Mouse (Mus musculus): ENCODE measurements around the gene Zbtb24. TPM values are rescaled to one million over a fixed set of nuclear protein-coding genes. Genes with fewer than 3 reads are reported as not detected.

The Zbtb24 gene
- polyA plus RNA-seq, 1 experiment = 14.9 TPM

DNA sequence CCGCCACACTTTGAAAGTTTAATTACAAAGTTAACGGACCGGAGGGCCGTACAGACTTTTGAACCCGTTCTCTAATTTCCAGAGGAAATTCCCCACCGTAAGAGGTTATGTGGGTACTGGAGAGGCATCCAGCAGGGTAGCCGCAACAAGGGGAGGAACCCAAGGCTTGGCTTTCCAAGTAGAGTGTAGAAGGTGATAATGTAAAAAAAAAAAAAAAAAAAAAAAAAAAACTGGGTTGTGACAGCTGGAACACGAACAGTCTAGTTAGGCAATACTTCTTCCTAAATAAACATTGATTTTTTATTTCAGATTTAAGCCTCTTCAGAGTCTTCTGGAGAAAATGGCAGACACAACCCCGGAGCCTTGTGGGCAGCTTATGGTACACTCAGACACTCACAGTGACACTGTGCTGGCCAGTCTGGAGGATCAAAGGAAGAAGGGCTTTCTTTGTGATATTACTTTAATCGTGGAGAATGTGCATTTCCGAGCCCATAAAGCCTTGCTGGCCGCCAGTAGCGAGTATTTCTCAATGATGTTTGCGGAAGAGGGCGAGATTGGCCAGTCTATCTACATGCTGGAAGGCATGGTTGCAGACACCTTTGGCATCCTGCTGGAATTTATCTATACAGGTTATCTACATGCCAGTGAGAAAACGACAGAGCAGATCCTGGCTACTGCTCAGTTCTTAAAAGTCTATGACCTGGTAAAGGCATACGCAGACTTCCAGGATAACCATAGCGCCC, 768 bp downstream of the Zbtb24 start:
- 46% methylated on average over 18 of the region's 18 CpGs for WGBS
- Histone ChIP-seq H3K4me1 (ENCODE audit: control insufficient read depth, insufficient read depth, low read length) (peaks cover 10% of the 10 kb centered on the region), H3K27ac (ENCODE audit: insufficient read depth, low read depth, low read length) (peak overlapping the region; percentile 52), H3K36me3 (ENCODE audit: control insufficient read depth, insufficient read depth, low read length) (peaks cover 2% of the 10 kb centered on the region; the same call in 1 of the 2 replicates), H3K27me3 (replicated peaks; ENCODE audit: control insufficient read depth, insufficient read depth, low read length) (no peaks in the 10 kb centered on the region), H3K4me3 (ENCODE audit: insufficient read depth, low read depth, low read length) (peak overlapping the region; percentile 91)
- TF ChIP-seq CTCF (conservative IDR thresholded peaks at IDR 0.05; ENCODE audit: insufficient read depth, insufficient read length, low read depth, low read length) = no peak
- TF ChIP-seq POLR2A (IDR thresholded peaks at IDR 0.05; ENCODE audit: low read depth, low read length) = no peak
- no peak for DNase-seq

DNA sequence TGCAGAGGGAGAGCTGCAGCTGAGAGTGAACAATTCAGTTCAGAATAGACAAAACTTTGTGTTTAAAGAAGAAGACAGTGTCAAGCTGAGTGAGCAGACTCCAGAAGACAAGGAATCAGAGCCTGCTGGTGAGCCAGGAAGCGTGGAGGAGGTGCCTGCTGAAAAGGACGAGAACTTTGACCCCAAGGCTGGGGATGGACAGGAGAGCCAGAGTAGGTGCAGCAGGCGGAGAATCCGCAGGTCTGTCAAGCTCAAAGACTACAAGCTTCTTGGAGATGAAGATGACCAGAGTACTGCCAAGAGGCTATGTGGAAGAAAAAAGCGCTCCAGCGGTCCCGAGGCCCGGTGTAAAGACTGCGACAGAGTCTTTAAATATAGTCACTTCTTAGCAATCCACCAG, 1.5 kb downstream of the Zbtb24 start:
- H3K4me3 ChIP-seq (ENCODE audit: insufficient read depth, low read depth, low read length) = 0 out of 2 replicates have a peak overlapping the region, but pooled peaks have one; percentile 4
- H3K27ac ChIP-seq (ENCODE audit: insufficient read depth, low read depth, low read length) = no peak overlapping the region
- H3K27me3 ChIP-seq (replicated peaks; ENCODE audit: control insufficient read depth, insufficient read depth, low read length) = no peaks in the 10 kb centered on the region
- 72% methylated on average over 9 of the region's 9 CpGs for WGBS
- H3K36me3 ChIP-seq (ENCODE audit: control insufficient read depth, insufficient read depth, low read length) = peaks cover 2% of the 10 kb centered on the region; the same call in 1 of the 2 replicates
- DNase-seq = peak; percentile 90
- no peak for TF ChIP-seq CTCF (conservative IDR thresholded peaks at IDR 0.05; ENCODE audit: insufficient read depth, insufficient read length, low read depth, low read length)
- TF ChIP-seq POLR2A (IDR thresholded peaks at IDR 0.05; ENCODE audit: low read depth, low read length) = no peak
- peaks cover 10% of the 10 kb centered on the region for H3K4me1 ChIP-seq (ENCODE audit: control insufficient read depth, insufficient read depth, low read length)

DNA sequence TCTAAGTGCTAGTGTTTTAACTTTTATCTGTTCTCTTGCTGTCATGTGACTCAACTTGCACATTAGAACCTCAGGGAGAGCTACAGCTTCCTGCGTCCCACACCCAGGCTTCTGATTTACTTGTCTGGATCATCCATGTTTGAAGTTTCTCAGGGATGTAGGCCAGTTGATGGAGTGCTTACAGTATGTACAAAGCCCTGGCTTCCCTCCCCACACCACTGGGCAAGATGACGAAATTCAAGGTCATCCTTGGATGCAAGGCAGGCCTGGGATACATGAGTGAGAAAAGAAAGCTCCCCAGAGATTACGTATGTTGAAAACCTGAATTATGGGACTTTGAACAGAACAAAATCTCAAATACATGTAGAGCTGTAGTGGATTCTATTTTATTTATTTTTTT, 2.6 kb downstream of the Zbtb24 start:
- H3K36me3 ChIP-seq (ENCODE audit: control insufficient read depth, insufficient read depth, low read length) = peaks cover 2% of the 10 kb centered on the region; the same call in 1 of the 2 replicates
- no peak overlapping the region for H3K27ac ChIP-seq (ENCODE audit: insufficient read depth, low read depth, low read length)
- H3K4me3 ChIP-seq (ENCODE audit: insufficient read depth, low read depth, low read length) = no peak overlapping the region
- no peaks in the 10 kb centered on the region for H3K27me3 ChIP-seq (replicated peaks; ENCODE audit: control insufficient read depth, insufficient read depth, low read length)
- 81% methylated on average over 3 of the region's 3 CpGs for WGBS
- peaks cover 10% of the 10 kb centered on the region for H3K4me1 ChIP-seq (ENCODE audit: control insufficient read depth, insufficient read depth, low read length)
- no peak for TF ChIP-seq CTCF (conservative IDR thresholded peaks at IDR 0.05; ENCODE audit: insufficient read depth, insufficient read length, low read depth, low read length)
- TF ChIP-seq POLR2A (IDR thresholded peaks at IDR 0.05; ENCODE audit: low read depth, low read length) = no peak
- no peak for DNase-seq

DNA sequence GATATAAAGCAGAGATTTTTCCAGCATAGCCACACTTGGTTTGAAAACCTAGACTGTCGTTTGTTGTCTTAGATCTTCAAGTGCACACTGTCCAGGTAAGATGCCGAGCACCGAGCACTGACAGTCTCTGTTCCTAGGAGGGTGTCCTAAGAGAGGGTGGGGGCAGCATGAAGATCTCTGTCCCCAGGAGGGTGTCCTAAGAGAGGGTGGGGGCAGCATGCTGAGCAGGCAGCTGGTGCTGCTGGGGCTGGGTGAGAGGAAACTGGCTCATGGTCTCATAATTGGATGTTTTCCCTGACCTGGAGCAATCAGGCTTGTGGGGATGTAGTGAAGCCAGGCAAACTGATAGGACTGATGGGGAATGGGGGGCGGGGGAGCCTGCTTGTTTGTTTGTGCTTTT, 9.8 kb downstream of the Zbtb24 start:
- H3K36me3 ChIP-seq (ENCODE audit: control insufficient read depth, insufficient read depth, low read length) = peaks cover 2% of the 10 kb centered on the region
- H3K27ac ChIP-seq (ENCODE audit: insufficient read depth, low read depth, low read length) = no peak overlapping the region
- no peaks in the 10 kb centered on the region for H3K4me1 ChIP-seq (ENCODE audit: control insufficient read depth, insufficient read depth, low read length)
- H3K4me3 ChIP-seq (ENCODE audit: insufficient read depth, low read depth, low read length) = no peak overlapping the region
- no peak for TF ChIP-seq CTCF (conservative IDR thresholded peaks at IDR 0.05; ENCODE audit: insufficient read depth, insufficient read length, low read depth, low read length)
- no peak for TF ChIP-seq POLR2A (IDR thresholded peaks at IDR 0.05; ENCODE audit: low read depth, low read length)
- DNase-seq = no peak
- H3K27me3 ChIP-seq (replicated peaks; ENCODE audit: control insufficient read depth, insufficient read depth, low read length) = no peaks in the 10 kb centered on the region
- 90% methylated on average over 4 of the region's 4 CpGs for WGBS

DNA sequence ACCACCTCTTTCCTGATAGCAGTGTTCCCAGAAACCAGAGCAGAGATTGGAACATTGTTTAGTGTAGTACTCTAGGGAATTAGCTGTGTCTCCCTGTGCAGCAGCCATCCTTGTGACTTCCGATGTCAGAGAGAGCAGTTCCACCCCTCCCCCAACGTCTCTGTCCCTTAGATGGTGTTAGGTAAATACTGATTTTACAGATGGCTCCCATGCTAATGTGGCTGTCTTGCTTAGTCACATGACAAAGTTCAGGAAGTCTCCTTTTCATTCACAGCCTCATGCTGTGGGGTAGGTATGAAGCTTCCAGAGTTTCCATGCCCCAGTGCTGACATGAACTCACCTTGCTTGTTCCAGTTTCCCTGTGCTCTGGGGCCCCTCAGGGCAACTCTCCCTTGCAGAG, 10.3 kb downstream of the Zbtb24 start:
- no peak for DNase-seq

DNA sequence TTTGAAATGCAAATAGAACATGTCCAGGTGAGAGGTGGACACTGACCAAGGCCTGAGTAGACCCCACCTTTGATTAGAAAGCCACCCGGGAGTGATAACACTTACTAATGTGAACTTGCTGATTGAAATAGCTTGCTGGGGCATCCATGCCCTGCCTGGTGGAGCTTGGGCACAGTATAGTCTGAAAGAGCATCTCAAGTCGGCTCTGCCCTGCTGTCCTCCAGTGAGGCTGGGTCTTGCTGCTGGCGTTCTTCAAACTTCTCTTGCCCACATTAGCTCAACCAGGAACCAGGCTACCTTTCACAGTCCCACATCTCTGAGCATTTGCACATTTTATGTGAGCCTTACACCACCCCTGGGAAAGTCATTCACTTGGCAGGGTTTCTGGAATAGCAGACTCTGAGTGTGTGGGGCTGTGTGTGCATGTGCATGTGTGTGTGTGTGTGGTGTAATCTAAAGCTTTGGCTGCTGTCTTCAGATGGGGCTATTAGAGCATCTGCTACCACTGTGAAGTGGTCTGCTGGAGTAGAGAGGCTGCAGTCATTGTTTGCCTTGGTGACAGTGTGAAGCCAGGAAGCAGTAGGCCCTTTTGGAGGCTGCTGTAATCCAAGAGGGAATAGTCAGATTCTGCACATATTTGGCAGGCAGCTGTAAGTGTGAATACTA, 11.0 kb downstream of the Zbtb24 start:
- no peak for DNase-seq
- TF ChIP-seq POLR2A (IDR thresholded peaks at IDR 0.05; ENCODE audit: low read depth, low read length) = no peak
- TF ChIP-seq CTCF (conservative IDR thresholded peaks at IDR 0.05; ENCODE audit: insufficient read depth, insufficient read length, low read depth, low read length) = no peak
- H3K36me3 ChIP-seq (ENCODE audit: control insufficient read depth, insufficient read depth, low read length) = no peaks in the 10 kb centered on the region; the same call in none of the 2 replicates
- H3K4me1 ChIP-seq (ENCODE audit: control insufficient read depth, insufficient read depth, low read length) = no peaks in the 10 kb centered on the region
- WGBS = 86% methylated on average over 3 of the region's 3 CpGs
- H3K27me3 ChIP-seq (replicated peaks; ENCODE audit: control insufficient read depth, insufficient read depth, low read length) = no peaks in the 10 kb centered on the region
- H3K4me3 ChIP-seq (ENCODE audit: insufficient read depth, low read depth, low read length) = no peak overlapping the region
- no peak overlapping the region for H3K27ac ChIP-seq (ENCODE audit: insufficient read depth, low read depth, low read length)

More for the DNA sequence above, 10.3 kb downstream of the Zbtb24 start:
- Histone ChIP-seq H3K4me1 (ENCODE audit: control insufficient read depth, insufficient read depth, low read length) (no peaks in the 10 kb centered on the region), H3K4me3 (ENCODE audit: insufficient read depth, low read depth, low read length) (no peak overlapping the region), H3K27me3 (replicated peaks; ENCODE audit: control insufficient read depth, insufficient read depth, low read length) (no peaks in the 10 kb centered on the region), H3K36me3 (ENCODE audit: control insufficient read depth, insufficient read depth, low read length) (peaks cover 2% of the 10 kb centered on the region), H3K27ac (ENCODE audit: insufficient read depth, low read depth, low read length) (no peak overlapping the region)
- 22% methylated on average over 2 of the region's 2 CpGs for WGBS
- TF ChIP-seq CTCF (conservative IDR thresholded peaks at IDR 0.05; ENCODE audit: insufficient read depth, insufficient read length, low read depth, low read length) (no peak), POLR2A (IDR thresholded peaks at IDR 0.05; ENCODE audit: low read depth, low read length) (no peak)

DNA sequence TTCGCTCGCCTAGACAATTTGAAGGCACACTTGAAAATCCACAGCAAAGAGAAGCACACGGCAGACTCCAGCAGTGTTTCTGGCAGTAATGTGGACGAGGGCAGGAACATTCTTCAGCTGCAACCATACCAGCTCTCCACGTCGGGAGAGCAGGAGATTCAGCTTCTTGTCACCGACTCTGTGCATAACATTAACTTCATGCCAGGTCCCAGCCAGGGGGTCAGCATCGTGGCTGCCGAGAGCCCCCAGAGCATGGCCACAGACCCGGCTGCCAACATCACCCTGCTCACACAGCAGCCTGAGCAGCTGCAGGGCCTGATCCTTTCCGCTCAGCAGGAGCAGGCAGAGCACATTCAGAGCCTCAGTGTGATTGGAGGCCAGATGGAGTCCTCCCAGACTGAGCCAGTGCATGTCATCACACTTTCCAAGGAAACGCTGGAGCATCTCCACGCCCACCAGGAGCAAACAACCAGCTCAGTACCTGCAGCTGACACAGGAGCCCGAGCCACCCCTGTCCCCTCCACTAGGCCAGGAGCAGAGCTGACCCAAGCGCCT, 14.3 kb downstream of the Zbtb24 start:
- WGBS = 70% methylated on average over 15 of the region's 15 CpGs
- no peak for TF ChIP-seq CTCF (conservative IDR thresholded peaks at IDR 0.05; ENCODE audit: insufficient read depth, insufficient read length, low read depth, low read length)
- no peak for TF ChIP-seq POLR2A (IDR thresholded peaks at IDR 0.05; ENCODE audit: low read depth, low read length)
- H3K27ac ChIP-seq (ENCODE audit: insufficient read depth, low read depth, low read length) = no peak overlapping the region
- H3K36me3 ChIP-seq (ENCODE audit: control insufficient read depth, insufficient read depth, low read length) = no peaks in the 10 kb centered on the region; the same call in none of the 2 replicates
- no peak for DNase-seq
- H3K27me3 ChIP-seq (replicated peaks; ENCODE audit: control insufficient read depth, insufficient read depth, low read length) = no peaks in the 10 kb centered on the region
- H3K4me3 ChIP-seq (ENCODE audit: insufficient read depth, low read depth, low read length) = no peak overlapping the region
- H3K4me1 ChIP-seq (ENCODE audit: control insufficient read depth, insufficient read depth, low read length) = no peaks in the 10 kb centered on the region

All from kidney, adult 2 months (tissue).